Mouse (Mus musculus): Measurements from ENCODE around the gene Cygb. TPM values are rescaled to one million over a fixed set of nuclear protein-coding genes. Genes with fewer than 3 reads are reported as not detected.

Cygb gene
- polyA plus RNA-seq, 1 experiment from 2014 or later = 29.3 TPM

- Histone ChIP-seq H3K27me3 (ENCODE audit: control insufficient read depth, insufficient read depth, low read depth, low read length) (no peaks in the 10 kb centered on the region), H3K9me3 (replicated peaks; ENCODE audit: control insufficient read depth, low read length, poor library complexity, severe bottlenecking) (no peaks in the 10 kb centered on the region), H3K4me1 (ENCODE audit: control insufficient read depth, insufficient read depth, low read length) (peaks cover 44% of the 10 kb centered on the region), H3K4me3 (ENCODE audit: low read depth, low read length) (no peak overlapping the region), H3K9ac (ENCODE audit: low read depth, low read length) (peak overlapping the region; percentile 39; the same call in 1 of the 2 replicates), H3K27ac (ENCODE audit: low read length) (peak overlapping the region; percentile 77), H3K36me3 (ENCODE audit: control insufficient read depth, insufficient read depth, low read length) (no peaks in the 10 kb centered on the region), H3K4me2 (ENCODE audit: low read length) (no peak overlapping the region; the same call in 1 of the 2 replicates)
- 56% methylated on average over 7 of the region's 8 CpGs for WGBS
- ATAC-seq = no peak
Observed at GRCm38 (mm10) chr11:116661948-116662377, 7.8 kb upstream of the Cygb start.

GRCm38 (mm10) chr11:116661291-116661947, 7.3 kb upstream of the Cygb start:
- Histone ChIP-seq H3K4me2 (ENCODE audit: low read length) (peak overlapping the region; percentile 31), H3K9ac (ENCODE audit: low read depth, low read length) (peak overlapping the region; percentile 53), H3K27me3 (ENCODE audit: control insufficient read depth, insufficient read depth, low read depth, low read length) (no peaks in the 10 kb centered on the region), H3K4me3 (ENCODE audit: low read depth, low read length) (no peak overlapping the region), H3K36me3 (ENCODE audit: control insufficient read depth, insufficient read depth, low read length) (no peaks in the 10 kb centered on the region), H3K27ac (ENCODE audit: low read length) (peak overlapping the region; percentile 77), H3K9me3 (replicated peaks; ENCODE audit: control insufficient read depth, low read length, poor library complexity, severe bottlenecking) (no peaks in the 10 kb centered on the region), H3K4me1 (ENCODE audit: control insufficient read depth, insufficient read depth, low read length) (peaks cover 44% of the 10 kb centered on the region)
- ATAC-seq = peak; percentile 59
- 12% methylated on average over 13 of the region's 13 CpGs for WGBS

- no peak overlapping the region for H3K4me3 ChIP-seq (ENCODE audit: low read depth, low read length)
- H3K27ac ChIP-seq (ENCODE audit: low read length) = peak overlapping the region; percentile 34; the same call in 1 of the 2 replicates
- H3K27me3 ChIP-seq (ENCODE audit: control insufficient read depth, insufficient read depth, low read depth, low read length) = no peaks in the 10 kb centered on the region
- no peak for ATAC-seq
- H3K4me2 ChIP-seq (ENCODE audit: low read length) = no peak overlapping the region
- 58% methylated on average over 9 of the region's 9 CpGs for WGBS
- H3K9me3 ChIP-seq (replicated peaks; ENCODE audit: control insufficient read depth, low read length, poor library complexity, severe bottlenecking) = no peaks in the 10 kb centered on the region
- H3K4me1 ChIP-seq (ENCODE audit: control insufficient read depth, insufficient read depth, low read length) = peaks cover 46% of the 10 kb centered on the region
- H3K9ac ChIP-seq (ENCODE audit: low read depth, low read length) = no peak overlapping the region
- H3K36me3 ChIP-seq (ENCODE audit: control insufficient read depth, insufficient read depth, low read length) = no peaks in the 10 kb centered on the region
Observed at GRCm38 (mm10) chr11:116660181-116660580, 6.1 kb upstream of the Cygb start.

GRCm38 (mm10) chr11:116659027-116659621, 5.0 kb upstream of the Cygb start:
- H3K27me3 ChIP-seq (ENCODE audit: control insufficient read depth, insufficient read depth, low read depth, low read length) = no peaks in the 10 kb centered on the region
- H3K4me3 ChIP-seq (ENCODE audit: low read depth, low read length) = no peak overlapping the region
- no peak overlapping the region for H3K27ac ChIP-seq (ENCODE audit: low read length)
- no peak for ATAC-seq
- H3K9ac ChIP-seq (ENCODE audit: low read depth, low read length) = no peak overlapping the region
- no peaks in the 10 kb centered on the region for H3K36me3 ChIP-seq (ENCODE audit: control insufficient read depth, insufficient read depth, low read length)
- H3K4me2 ChIP-seq (ENCODE audit: low read length) = no peak overlapping the region
- H3K9me3 ChIP-seq (replicated peaks; ENCODE audit: control insufficient read depth, low read length, poor library complexity, severe bottlenecking) = no peaks in the 10 kb centered on the region
- peaks cover 43% of the 10 kb centered on the region for H3K4me1 ChIP-seq (ENCODE audit: control insufficient read depth, insufficient read depth, low read length)
- WGBS = 84% methylated on average over 15 of the region's 15 CpGs

- WGBS = 55% methylated on average over 10 of the region's 10 CpGs
- no peaks in the 10 kb centered on the region for H3K36me3 ChIP-seq (ENCODE audit: control insufficient read depth, insufficient read depth, low read length)
- no peak overlapping the region for H3K9ac ChIP-seq (ENCODE audit: low read depth, low read length)
- ATAC-seq = no peak
- no peak overlapping the region for H3K27ac ChIP-seq (ENCODE audit: low read length)
- H3K9me3 ChIP-seq (replicated peaks; ENCODE audit: control insufficient read depth, low read length, poor library complexity, severe bottlenecking) = no peaks in the 10 kb centered on the region
- no peak overlapping the region for H3K4me3 ChIP-seq (ENCODE audit: low read depth, low read length)
- H3K4me1 ChIP-seq (ENCODE audit: control insufficient read depth, insufficient read depth, low read length) = peaks cover 43% of the 10 kb centered on the region
- H3K27me3 ChIP-seq (ENCODE audit: control insufficient read depth, insufficient read depth, low read depth, low read length) = no peaks in the 10 kb centered on the region
- H3K4me2 ChIP-seq (ENCODE audit: low read length) = peak overlapping the region; percentile 27; the same call in 1 of the 2 replicates
Observed at GRCm38 (mm10) chr11:116658238-116658637, 4.1 kb upstream of the Cygb start.

- Histone ChIP-seq H3K4me1 (ENCODE audit: control insufficient read depth, insufficient read depth, low read length) (peaks cover 43% of the 10 kb centered on the region), H3K4me2 (ENCODE audit: low read length) (peak overlapping the region; percentile 60), H3K9ac (ENCODE audit: low read depth, low read length) (peak overlapping the region; percentile 54), H3K4me3 (ENCODE audit: low read depth, low read length) (peak overlapping the region; percentile 33), H3K36me3 (ENCODE audit: control insufficient read depth, insufficient read depth, low read length) (no peaks in the 10 kb centered on the region), H3K9me3 (replicated peaks; ENCODE audit: control insufficient read depth, low read length, poor library complexity, severe bottlenecking) (no peaks in the 10 kb centered on the region), H3K27ac (ENCODE audit: low read length) (peak overlapping the region; percentile 70), H3K27me3 (ENCODE audit: control insufficient read depth, insufficient read depth, low read depth, low read length) (no peaks in the 10 kb centered on the region)
- WGBS = 6% methylated on average over 22 of the region's 22 CpGs
- ATAC-seq = peak; percentile 76
Observed at GRCm38 (mm10) chr11:116657311-116658223, 3.5 kb upstream of the Cygb start.

GRCm38 (mm10) chr11:116656348-116657191, 2.5 kb upstream of the Cygb start:
- Histone ChIP-seq H3K4me3 (ENCODE audit: low read depth, low read length) (no peak overlapping the region), H3K9ac (ENCODE audit: low read depth, low read length) (no peak overlapping the region), H3K4me2 (ENCODE audit: low read length) (no peak overlapping the region), H3K9me3 (replicated peaks; ENCODE audit: control insufficient read depth, low read length, poor library complexity, severe bottlenecking) (no peaks in the 10 kb centered on the region), H3K27me3 (ENCODE audit: control insufficient read depth, insufficient read depth, low read depth, low read length) (no peaks in the 10 kb centered on the region), H3K27ac (ENCODE audit: low read length) (no peak overlapping the region), H3K36me3 (ENCODE audit: control insufficient read depth, insufficient read depth, low read length) (no peaks in the 10 kb centered on the region), H3K4me1 (ENCODE audit: control insufficient read depth, insufficient read depth, low read length) (peaks cover 36% of the 10 kb centered on the region)
- ATAC-seq = no peak
- WGBS = 60% methylated on average over 16 of the region's 16 CpGs

GRCm38 (mm10) chr11:116653709-116654221, 348 bp downstream of the Cygb start:
- Histone ChIP-seq H3K27me3 (ENCODE audit: control insufficient read depth, insufficient read depth, low read depth, low read length) (no peaks in the 10 kb centered on the region), H3K4me3 (ENCODE audit: low read depth, low read length) (peak overlapping the region; percentile 59), H3K4me1 (ENCODE audit: control insufficient read depth, insufficient read depth, low read length) (peaks cover 23% of the 10 kb centered on the region), H3K4me2 (ENCODE audit: low read length) (peak overlapping the region; percentile 80), H3K9me3 (replicated peaks; ENCODE audit: control insufficient read depth, low read length, poor library complexity, severe bottlenecking) (no peaks in the 10 kb centered on the region), H3K36me3 (ENCODE audit: control insufficient read depth, insufficient read depth, low read length) (no peaks in the 10 kb centered on the region), H3K27ac (ENCODE audit: low read length) (no peak overlapping the region), H3K9ac (ENCODE audit: low read depth, low read length) (peak overlapping the region; percentile 78)
- under 1% methylated on average over 41 of the region's 47 CpGs for WGBS
- ATAC-seq = peak; percentile 55; the same call in 1 of the 2 replicates

Data from midbrain, embryonic 16.5 days (tissue).